In the genomic region with DNA sequence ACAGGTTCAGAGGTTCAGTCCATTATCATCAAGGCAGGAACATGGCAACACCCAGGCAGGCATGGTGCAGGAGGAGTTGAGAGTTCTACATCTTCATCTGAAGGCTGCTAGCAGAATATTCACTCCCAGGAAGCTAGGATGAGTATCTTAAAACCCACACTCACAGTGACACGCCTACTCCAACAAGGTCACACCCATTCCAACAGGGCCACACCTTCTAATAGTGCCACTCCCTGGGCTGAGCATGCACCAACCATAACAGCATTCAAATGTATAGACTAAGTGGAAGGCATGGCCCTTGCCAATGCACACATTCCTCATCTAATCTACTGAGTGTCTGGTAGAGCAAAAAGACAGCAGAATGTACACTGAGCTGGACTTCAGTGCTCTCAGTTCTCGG, we compare ENCODE assay signal across 21 mouse cellular contexts.
A peak's percentile ranks its signal among the peaks of the same experiment; 100 is the strongest.
DNase-seq lines count a peak whose midpoint lies in the region; ATAC-seq and TF ChIP-seq lines count a peak whose summit lies in the region.
"Had no signal": no experiment of that assay in that cellular context is flagged by ENCODE, and none has a peak within 500 bp of the region (broad histone marks: within the 10 kb centered on the region; RNA-seq: fewer than 3 reads in every experiment).

No protein-coding gene starts in this region.

- TF ChIP-seq POLR2A in MEL (IDR thresholded peaks at IDR 0.05; ENCODE audit: control insufficient read depth in 1 of 2, insufficient read depth in 1 of 2, low read depth in 1 of 2, low read length in 2 of 2, poor library complexity in 1 of 2) = no peak

- H3K36me3 ChIP-seq in MEL (ENCODE audit: control insufficient read depth in 1 of 2, insufficient read depth in 2 of 2, low read length in 2 of 2) = no peaks in the 10 kb centered on the region
- no peaks in the 10 kb centered on the region for H3K36me3 ChIP-seq in erythroblast, embryonic 14.5 days (ENCODE audit: control insufficient read depth)
- no peaks in the 10 kb centered on the region for H3K36me3 ChIP-seq in liver, embryonic 13.5 days
- H3K36me3 ChIP-seq: hindbrain, embryonic 13.5 days had no signal

- 40% methylated on average over 2 of the region's 2 CpGs for WGBS in liver, embryonic 13.5 days (ENCODE audit: insufficient replicate concordance)

- no peak overlapping the region for H3K4me3 ChIP-seq in MEL (ENCODE audit: control insufficient read depth in 1 of 2, insufficient read depth in 1 of 2, low read depth in 2 of 2, low read length in 2 of 2)
- peak overlapping the region; percentile 38 for H3K4me3 ChIP-seq in erythroblast, embryonic 14.5 days (replicated peaks)
- H3K4me3 ChIP-seq in liver, embryonic 13.5 days (replicated peaks) = 0 out of 2 replicates have a peak overlapping the region, but pooled peaks have one; percentile 2
- H3K4me3 ChIP-seq: hindbrain, embryonic 13.5 days; layer of hippocampus, adult 2 months had no signal

- no peaks in the 10 kb centered on the region for H3K79me2 ChIP-seq in MEL (ENCODE audit: control insufficient read depth, insufficient read depth, low read length, poor library complexity)

- no peak overlapping the region for H3K9ac ChIP-seq in MEL (ENCODE audit: control insufficient read depth, low read depth, low read length, poor library complexity, severe bottlenecking)
- H3K9ac ChIP-seq in liver, embryonic 13.5 days = no peak overlapping the region
- H3K9ac ChIP-seq: hindbrain, embryonic 13.5 days had no signal

- H3K9me3 ChIP-seq in MEL (replicated peaks; ENCODE audit: insufficient read depth, low read length) = no peaks in the 10 kb centered on the region
- H3K9me3 ChIP-seq in erythroblast, embryonic 14.5 days (ENCODE audit: control insufficient read depth, low read length) = peaks cover 5% of the 10 kb centered on the region; the same call in 1 of the 2 replicates
- H3K9me3 ChIP-seq in liver, embryonic 13.5 days (replicated peaks) = no peaks in the 10 kb centered on the region; the same call in 1 of the 2 replicates
- H3K9me3 ChIP-seq: hindbrain, embryonic 13.5 days had no signal

- peak; percentile 98 for ATAC-seq in liver, embryonic 13.5 days (ENCODE audit: low read depth)
- no peak for ATAC-seq in granulocyte monocyte progenitor cell, adult 5-6 weeks (replicated peaks; ENCODE audit: poor library complexity, severe bottlenecking)
- ATAC-seq: inflammation-experienced regulatory T-cells, adult 6 months had no signal

- H3K4me1 ChIP-seq in MEL (ENCODE audit: control insufficient read depth in 1 of 2, insufficient read depth in 2 of 2, low read length in 2 of 2) = no peaks in the 10 kb centered on the region
- peaks cover 42% of the 10 kb centered on the region for H3K4me1 ChIP-seq in erythroblast, embryonic 14.5 days (ENCODE audit: control insufficient read depth)
- H3K4me1 ChIP-seq in liver, embryonic 13.5 days (replicated peaks) = peaks cover 35% of the 10 kb centered on the region
- H3K4me1 ChIP-seq: hindbrain, embryonic 13.5 days had no signal

- TF ChIP-seq RAD21 in MEL (IDR thresholded peaks at IDR 0.05; ENCODE audit: low read depth, low read length) = no peak

- no peak overlapping the region for H3K27ac ChIP-seq in MEL (ENCODE audit: control insufficient read depth, low read depth, low read length)
- peak overlapping the region; percentile 77 for H3K27ac ChIP-seq in liver, embryonic 13.5 days
- H3K27ac ChIP-seq: hindbrain, embryonic 13.5 days; layer of hippocampus, adult 2 months had no signal

- peaks cover 0 to 9% of the 10 kb centered on the region in 2 experiments; a peak in 3 of 4 replicates for H3K27me3 ChIP-seq in MEL (ENCODE audit: control insufficient read depth in 1 of 2, insufficient read depth in 2 of 2, low read length in 2 of 2)
- H3K27me3 ChIP-seq in erythroblast, embryonic 14.5 days (ENCODE audit: control insufficient read depth) = peaks cover 3% of the 10 kb centered on the region
- H3K27me3 ChIP-seq in liver, embryonic 13.5 days = 0 out of 2 replicates have a peak, but pooled peaks cover 9% of the 10 kb centered on the region
- H3K27me3 ChIP-seq: hindbrain, embryonic 13.5 days had no signal

- peak; percentile 47 for DNase-seq in MEL (ENCODE audit: low read depth, low spot score)
- peak; percentile 45 for DNase-seq in R1 (ENCODE audit: low read depth, low spot score)
- peak; percentile 52 for DNase-seq in liver, embryonic 13.5 days
- no peak for DNase-seq in frontal cortex, postnatal 10 days (ENCODE audit: low spot score in 2 of 2)
- no peak for DNase-seq in adrenal gland, postnatal 25 days
- no peak for DNase-seq in heart, adult 8-10 months (ENCODE audit: low spot score)
- DNase-seq: cerebellum, adult 8-10 months; heart, adult 18-20 months; kidney, adult 8-10 months; kidney, postnatal 25 days; layer of hippocampus, postnatal 36 days; lung, adult 18-20 months; lung, postnatal 10 days; right cerebral cortex, postnatal 4 days; thymus, postnatal 14 days had no signal

- no peak for TF ChIP-seq CTCF in MEL (IDR thresholded peaks at IDR 0.05 in 2 of 3, conservative IDR thresholded peaks at IDR 0.05 in 1 of 3; ENCODE audit: control insufficient read depth in 1 of 3, insufficient read depth in 1 of 3, low read depth in 2 of 3, low read length in 3 of 3, poor library complexity in 1 of 3, severe bottlenecking in 1 of 3)

- no peak for TF ChIP-seq EP300 in MEL (IDR thresholded peaks at IDR 0.05; ENCODE audit: low read depth in 1 of 2, low read length in 2 of 2)

- peak overlapping the region; percentile 37 for H3K4me2 ChIP-seq in liver, embryonic 13.5 days
- H3K4me2 ChIP-seq: hindbrain, embryonic 13.5 days; midbrain, embryonic 11.5 days had no signal

TF ChIP-seq in MEL, 35 proteins besides CTCF, POLR2A, EP300 and RAD21:
- no peak for TF ChIP-seq ETS1 (IDR thresholded peaks at IDR 0.05; ENCODE audit: low read depth, low read length)
- no peak for TF ChIP-seq UBTF (IDR thresholded peaks at IDR 0.05; ENCODE audit: borderline replicate concordance, insufficient read depth, low read depth, low read length)
- TF ChIP-seq SMC3 (IDR thresholded peaks at IDR 0.05; ENCODE audit: low read depth, low read length) = no peak
- TF ChIP-seq ELF1 (IDR thresholded peaks at IDR 0.05; ENCODE audit: low read depth, low read length) = no peak
- TF ChIP-seq TAL1 (IDR thresholded peaks at IDR 0.05; ENCODE audit: low read length) = no peak
- TF ChIP-seq ZMIZ1 (IDR thresholded peaks at IDR 0.05; ENCODE audit: low read depth, low read length) = no peak
- TF ChIP-seq CHD2 (IDR thresholded peaks at IDR 0.05; ENCODE audit: low read length) = no peak
- no peak for TF ChIP-seq NRF1 (IDR thresholded peaks at IDR 0.05; ENCODE audit: insufficient read depth, low read depth, low read length, poor library complexity, severe bottlenecking)
- no peak for TF ChIP-seq MAX (IDR thresholded peaks at IDR 0.05; ENCODE audit: low read length)
- no peak for TF ChIP-seq POLR2AphosphoS5 (IDR thresholded peaks at IDR 0.05; ENCODE audit: borderline replicate concordance, low read depth, low read length)
- no peak for TF ChIP-seq E2F4 (IDR thresholded peaks at IDR 0.05; ENCODE audit: borderline replicate concordance, low read depth, low read length)
- TF ChIP-seq KAT2A (conservative IDR thresholded peaks at IDR 0.05; ENCODE audit: low read depth, low read length) = no peak
- no peak for TF ChIP-seq MYB (IDR thresholded peaks at IDR 0.05; ENCODE audit: low read depth, low read length)
- no peak for TF ChIP-seq RCOR1 (IDR thresholded peaks at IDR 0.05; ENCODE audit: low read depth, low read length)
- TF ChIP-seq CHD1 (IDR thresholded peaks at IDR 0.05; ENCODE audit: low read depth, low read length) = no peak
- TF ChIP-seq MAZ (IDR thresholded peaks at IDR 0.05; ENCODE audit: low read depth, low read length) = no peak

Comparison
In these comparisons a context has a peak if more than half of its experiments do, and no peak if none do; other contexts are left out.
1. DNase-seq: peak in MEL (single experiment), R1 (single experiment) and liver, embryonic 13.5 days (single experiment); none in frontal cortex, postnatal 10 days (0 of 2), adrenal gland, postnatal 25 days (single experiment) and heart, adult 8-10 months (single experiment).
2. H3K4me3 ChIP-seq: peak in erythroblast, embryonic 14.5 days (single experiment) and liver, embryonic 13.5 days (single experiment); none in MEL (0 of 2).